Mouse (Mus musculus): ENCODE results near the gene Endov. TPM values are rescaled to one million over a fixed set of nuclear protein-coding genes. Genes with fewer than 3 reads are reported as not detected.

Gene Endov
- polyA plus RNA-seq, 1 experiment from 2014 or later: 11.5 TPM

GRCm38 (mm10) chr11:119503675-119504074, 12.5 kb downstream of the Endov start:
- H3K9me3 ChIP-seq: no peaks in the 10 kb centered on the region
- peak; percentile 67; the same call in 1 of the 2 replicates for ATAC-seq (ENCODE audit: insufficient read depth, low FRiP score, low read depth)
- no peak overlapping the region for H3K27ac ChIP-seq
- no peak overlapping the region for H3K4me2 ChIP-seq
- H3K27me3 ChIP-seq (replicated peaks): no peaks in the 10 kb centered on the region
- no peak overlapping the region for H3K4me3 ChIP-seq (replicated peaks)
- H3K36me3 ChIP-seq: peaks cover 27% of the 10 kb centered on the region
- H3K9ac ChIP-seq: no peak overlapping the region
- H3K4me1 ChIP-seq: no peaks in the 10 kb centered on the region

GRCm38 (mm10) chr11:119506386-119506785, 15.2 kb downstream of the Endov start:
- H3K27ac ChIP-seq: no peak overlapping the region
- H3K36me3 ChIP-seq: peaks cover 28% of the 10 kb centered on the region
- H3K9me3 ChIP-seq: no peaks in the 10 kb centered on the region
- H3K4me2 ChIP-seq: no peak overlapping the region
- WGBS: 75% methylated on average over 4 of the region's 4 CpGs
- ATAC-seq (ENCODE audit: insufficient read depth, low FRiP score, low read depth): no peak
- no peak overlapping the region for H3K9ac ChIP-seq
- H3K27me3 ChIP-seq (replicated peaks): no peaks in the 10 kb centered on the region
- H3K4me1 ChIP-seq: no peaks in the 10 kb centered on the region
- no peak overlapping the region for H3K4me3 ChIP-seq (replicated peaks)

- Histone ChIP-seq H3K36me3 (peaks cover 28% of the 10 kb centered on the region), H3K4me3 (replicated peaks) (no peak overlapping the region), H3K27me3 (replicated peaks) (no peaks in the 10 kb centered on the region), H3K27ac (no peak overlapping the region), H3K9me3 (no peaks in the 10 kb centered on the region), H3K9ac (no peak overlapping the region), H3K4me2 (no peak overlapping the region), H3K4me1 (no peaks in the 10 kb centered on the region)
- ATAC-seq (ENCODE audit: insufficient read depth, low FRiP score, low read depth): no peak
- WGBS: 84% methylated on average over 8 of the region's 8 CpGs
Measured at GRCm38 (mm10) chr11:119507772-119508171, 16.6 kb downstream of the Endov start.

GRCm38 (mm10) chr11:119509165-119509776, 18.1 kb downstream of the Endov start:
- H3K4me3 ChIP-seq (replicated peaks): no peak overlapping the region
- no peaks in the 10 kb centered on the region for H3K4me1 ChIP-seq
- 68% methylated on average over 5 of the region's 5 CpGs for WGBS
- H3K9me3 ChIP-seq: no peaks in the 10 kb centered on the region
- peaks cover 8% of the 10 kb centered on the region; the same call in 1 of the 2 replicates for H3K27me3 ChIP-seq (replicated peaks)
- H3K4me2 ChIP-seq: no peak overlapping the region
- ATAC-seq (ENCODE audit: insufficient read depth, low FRiP score, low read depth): no peak
- H3K9ac ChIP-seq: no peak overlapping the region
- no peak overlapping the region for H3K27ac ChIP-seq
- peaks cover 18% of the 10 kb centered on the region for H3K36me3 ChIP-seq

GRCm38 (mm10) chr11:119513038-119513659, 22.0 kb downstream of the Endov start:
- peaks cover 6% of the 10 kb centered on the region; the same call in 1 of the 2 replicates for H3K4me1 ChIP-seq
- no peak overlapping the region for H3K4me3 ChIP-seq (replicated peaks)
- peaks cover 15% of the 10 kb centered on the region for H3K27me3 ChIP-seq (replicated peaks)
- no peak overlapping the region for H3K9ac ChIP-seq
- peaks cover 6% of the 10 kb centered on the region; the same call in 1 of the 2 replicates for H3K36me3 ChIP-seq
- no peak for ATAC-seq (ENCODE audit: insufficient read depth, low FRiP score, low read depth)
- no peaks in the 10 kb centered on the region for H3K9me3 ChIP-seq
- no peak overlapping the region for H3K4me2 ChIP-seq
- WGBS: 27% methylated on average over 9 of the region's 9 CpGs
- H3K27ac ChIP-seq: no peak overlapping the region

GRCm38 (mm10) chr11:119514108-119514860, 23.1 kb downstream of the Endov start:
- no peak for ATAC-seq (ENCODE audit: insufficient read depth, low FRiP score, low read depth)
- Histone ChIP-seq H3K27me3 (replicated peaks) (peaks cover 15% of the 10 kb centered on the region), H3K9me3 (no peaks in the 10 kb centered on the region), H3K27ac (no peak overlapping the region), H3K4me3 (replicated peaks) (no peak overlapping the region), H3K4me2 (no peak overlapping the region), H3K4me1 (peaks cover 6% of the 10 kb centered on the region; the same call in 1 of the 2 replicates), H3K36me3 (0 out of 2 replicates have a peak, but pooled peaks cover 2% of the 10 kb centered on the region), H3K9ac (no peak overlapping the region)
- 48% methylated on average over 16 of the region's 16 CpGs for WGBS

- peak; percentile 16; the same call in 1 of the 2 replicates for ATAC-seq (ENCODE audit: insufficient read depth, low FRiP score, low read depth)
- H3K4me2 ChIP-seq: peak overlapping the region; percentile 40
- H3K9ac ChIP-seq: no peak overlapping the region
- H3K27me3 ChIP-seq (replicated peaks): peaks cover 15% of the 10 kb centered on the region
- H3K4me1 ChIP-seq: peaks cover 6% of the 10 kb centered on the region; the same call in 1 of the 2 replicates
- WGBS: 4% methylated on average over 21 of the region's 21 CpGs
- H3K36me3 ChIP-seq: no peaks in the 10 kb centered on the region
- H3K27ac ChIP-seq: no peak overlapping the region
- no peak overlapping the region for H3K4me3 ChIP-seq (replicated peaks)
- H3K9me3 ChIP-seq: no peaks in the 10 kb centered on the region
Measured at GRCm38 (mm10) chr11:119514967-119515636, 24.0 kb downstream of the Endov start.

- no peak overlapping the region for H3K9ac ChIP-seq
- no peak for ATAC-seq (ENCODE audit: insufficient read depth, low FRiP score, low read depth)
Measured at GRCm38 (mm10) chr11:119515823-119516676, 24.9 kb downstream of the Endov start.

GRCm38 (mm10) chr11:119516677-119517361, 25.7 kb downstream of the Endov start:
- Histone ChIP-seq H3K4me2 (no peak overlapping the region), H3K27ac (no peak overlapping the region), H3K4me1 (peaks cover 6% of the 10 kb centered on the region; the same call in 1 of the 2 replicates), H3K27me3 (replicated peaks) (peaks cover 15% of the 10 kb centered on the region), H3K9ac (no peak overlapping the region), H3K4me3 (replicated peaks) (no peak overlapping the region), H3K36me3 (no peaks in the 10 kb centered on the region), H3K9me3 (no peaks in the 10 kb centered on the region)
- 64% methylated on average over 12 of the region's 12 CpGs for WGBS
- no peak for ATAC-seq (ENCODE audit: insufficient read depth, low FRiP score, low read depth)

More at GRCm38 (mm10) chr11:119515823-119516676, 24.9 kb downstream of the Endov start:
- H3K9me3 ChIP-seq: no peaks in the 10 kb centered on the region
- H3K36me3 ChIP-seq: no peaks in the 10 kb centered on the region
- H3K27ac ChIP-seq: no peak overlapping the region
- H3K4me1 ChIP-seq: peaks cover 6% of the 10 kb centered on the region; the same call in 1 of the 2 replicates
- H3K4me2 ChIP-seq: no peak overlapping the region
- no peak overlapping the region for H3K4me3 ChIP-seq (replicated peaks)
- peaks cover 15% of the 10 kb centered on the region for H3K27me3 ChIP-seq (replicated peaks)
- 79% methylated on average over 16 of the region's 16 CpGs for WGBS

- Histone ChIP-seq H3K4me2 (no peak overlapping the region), H3K4me3 (replicated peaks) (no peak overlapping the region), H3K9ac (no peak overlapping the region), H3K36me3 (no peaks in the 10 kb centered on the region), H3K27me3 (replicated peaks) (peaks cover 6% of the 10 kb centered on the region), H3K4me1 (peaks cover 6% of the 10 kb centered on the region; the same call in 1 of the 2 replicates), H3K9me3 (no peaks in the 10 kb centered on the region), H3K27ac (no peak overlapping the region)
- WGBS: 85% methylated on average over 1 of the region's 1 CpGs
- no peak for ATAC-seq (ENCODE audit: insufficient read depth, low FRiP score, low read depth)
Measured at GRCm38 (mm10) chr11:119519387-119519786, 28.2 kb downstream of the Endov start.
